Mouse (Mus musculus) adipocyte (in vitro differentiated cells): ENCODE data around the gene Plac8.

Experiments
- DNase-seq: peaks from one replicate; pipeline ENCODE4 v3.0.0-alpha.2; 2016; ENCODE audit warnings: low spot score

Plac8 gene

DNA sequence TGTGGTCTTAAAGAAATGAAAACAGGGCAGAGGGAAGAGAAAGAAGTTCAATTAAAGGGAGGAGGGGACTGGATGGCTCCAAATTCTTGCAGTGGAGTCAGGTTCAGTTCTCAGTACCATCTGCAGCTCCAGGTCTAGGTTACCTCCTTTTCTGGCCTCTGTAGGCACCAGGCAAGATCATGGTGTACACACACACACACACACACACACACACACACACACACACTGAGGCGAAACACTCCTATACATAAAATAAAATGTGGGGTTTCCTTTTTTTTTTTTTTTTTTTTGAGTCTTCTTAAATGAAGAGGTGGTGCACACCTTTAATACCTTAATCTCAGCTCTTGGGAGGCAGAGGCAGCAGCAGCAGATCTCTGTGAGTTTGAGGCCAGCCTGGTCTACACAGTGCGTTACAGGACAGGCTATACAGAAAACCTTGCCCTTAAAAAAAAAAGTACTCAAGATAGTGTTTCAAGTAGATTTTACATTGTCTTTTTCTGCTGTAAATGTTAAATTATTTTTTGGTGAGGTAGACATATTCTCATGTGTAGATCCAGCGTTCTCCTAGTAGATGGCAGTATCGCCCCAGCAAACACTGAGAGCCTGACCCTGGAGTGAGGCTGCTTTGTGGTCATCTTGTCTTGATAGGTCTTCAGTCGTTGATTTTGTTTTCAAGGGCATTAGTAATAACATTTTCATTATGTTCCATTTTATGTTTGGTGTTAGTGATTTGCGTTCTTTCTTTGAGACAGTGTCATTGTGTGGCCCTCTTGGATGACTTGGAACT lies 25.6 kb downstream of the Plac8 start:
- peak; percentile 36 for DNase-seq

DNA sequence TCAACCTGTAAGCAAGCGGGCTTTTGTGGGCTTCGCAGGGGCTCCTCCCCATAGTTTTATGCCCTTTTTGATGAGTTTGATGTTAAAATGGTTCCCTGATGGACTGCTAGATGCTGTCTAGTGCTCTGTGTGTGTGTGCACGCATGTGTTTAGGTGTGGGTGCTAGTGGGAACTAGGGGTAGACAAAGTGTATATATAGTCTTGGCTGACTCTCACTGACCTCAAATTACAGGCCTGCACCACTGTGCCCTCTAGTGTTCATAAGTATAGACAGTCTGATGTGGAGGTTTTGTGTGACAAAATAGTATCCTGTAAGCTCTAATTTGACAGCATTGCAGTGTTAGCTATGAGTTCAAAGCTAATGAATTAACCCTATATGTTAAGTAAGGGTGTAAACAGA lies 35.4 kb downstream of the Plac8 start:
- DNase-seq, result peak; percentile 72

DNA sequence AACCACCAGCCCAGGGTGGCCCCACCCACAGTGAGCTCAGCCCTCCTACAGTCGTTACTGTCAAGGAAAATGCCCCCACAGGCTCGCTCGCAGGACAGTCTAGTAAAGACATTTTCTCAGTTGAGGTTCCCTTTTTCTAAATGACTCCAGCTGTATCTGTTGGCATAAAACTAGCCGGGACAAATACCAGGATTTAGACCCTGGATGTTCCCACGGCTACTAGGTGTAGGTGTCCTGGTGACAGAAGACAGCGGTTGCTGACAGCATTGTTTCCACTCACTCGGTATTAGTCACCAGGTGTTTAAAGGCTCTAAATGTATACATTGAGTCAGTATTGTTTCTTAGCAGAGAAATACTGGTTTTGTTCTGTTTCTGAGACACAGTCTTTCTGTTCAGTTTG lies 36.2 kb downstream of the Plac8 start:
- no peak for DNase-seq

DNA sequence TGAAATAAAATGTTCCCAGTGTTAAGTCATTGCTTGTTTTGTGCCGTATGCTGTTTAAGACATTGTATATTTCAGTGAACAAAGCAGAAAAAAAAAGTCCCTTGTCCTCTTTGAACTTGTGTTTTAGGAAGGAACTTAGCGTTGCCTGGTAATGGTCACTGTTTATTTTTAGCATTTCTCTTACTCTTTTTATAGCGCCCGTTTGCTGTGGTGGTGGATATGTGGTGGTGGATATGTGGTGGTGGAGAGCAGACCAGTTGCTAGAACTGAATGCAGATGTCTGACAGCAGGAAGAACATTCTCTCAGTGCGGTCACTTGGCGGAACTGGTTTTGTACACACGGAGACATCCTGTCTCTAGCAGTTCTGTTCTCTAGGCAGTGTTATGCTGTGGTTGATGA lies 45.9 kb downstream of the Plac8 start:
- no peak for DNase-seq

DNA sequence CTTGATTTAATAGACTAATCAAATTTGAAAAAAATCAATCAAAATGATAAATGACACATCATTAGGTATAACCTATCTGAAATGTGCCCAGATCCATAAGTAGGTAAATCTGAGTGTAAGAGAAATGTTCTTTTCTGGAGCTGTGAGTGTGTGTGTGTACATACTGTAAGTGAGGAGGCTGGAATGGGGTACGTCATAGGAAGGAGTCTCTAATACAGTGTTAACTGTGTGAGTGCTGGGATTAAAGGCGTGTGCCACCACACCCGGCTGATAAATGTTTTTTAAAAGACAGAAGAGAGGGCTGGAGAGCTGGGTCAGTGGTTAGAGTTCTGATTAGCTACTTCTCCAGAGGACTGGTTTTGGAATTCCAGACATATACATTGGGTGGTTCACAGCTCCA lies 46.4 kb downstream of the Plac8 start:
- no peak for DNase-seq

DNA sequence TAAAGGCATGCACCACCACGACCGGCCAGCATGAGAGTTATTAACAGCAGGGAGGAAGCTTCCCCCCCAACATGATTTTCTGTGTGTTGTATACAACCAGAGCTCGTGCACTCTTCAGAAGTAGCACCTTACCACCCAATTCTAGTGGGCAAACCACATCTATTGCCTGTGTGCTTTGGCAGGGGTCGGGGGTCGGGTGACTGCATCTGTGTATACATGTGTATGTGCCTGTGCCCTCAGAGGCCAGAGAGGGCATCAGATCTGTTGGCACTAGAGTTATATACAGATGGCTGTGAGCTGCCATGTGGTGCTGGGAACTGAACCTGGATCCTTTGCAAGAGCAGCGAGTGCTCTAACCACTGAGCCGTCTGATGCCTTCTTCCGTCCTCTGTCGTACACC lies 47.1 kb downstream of the Plac8 start:
- no peak for DNase-seq

DNA sequence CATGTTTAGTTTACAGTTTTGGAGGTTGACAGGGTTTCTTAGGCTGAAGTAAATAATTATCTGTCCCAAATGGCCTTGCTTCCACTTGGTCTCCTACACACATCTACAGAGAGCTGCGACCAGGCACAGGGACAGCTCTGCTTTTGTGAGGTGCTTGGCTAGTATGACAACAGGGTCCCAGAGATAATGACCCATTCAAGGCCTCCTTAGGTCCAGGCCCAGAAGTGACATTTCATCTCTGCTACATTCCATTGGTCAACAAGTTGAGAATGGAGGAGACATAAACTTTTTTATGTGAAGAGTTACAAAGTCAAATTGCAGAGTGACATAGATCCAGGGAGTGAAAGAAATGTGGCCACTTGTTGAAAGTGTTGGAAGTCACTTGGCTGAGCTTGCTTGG lies 48.7 kb downstream of the Plac8 start:
- no peak for DNase-seq

DNA sequence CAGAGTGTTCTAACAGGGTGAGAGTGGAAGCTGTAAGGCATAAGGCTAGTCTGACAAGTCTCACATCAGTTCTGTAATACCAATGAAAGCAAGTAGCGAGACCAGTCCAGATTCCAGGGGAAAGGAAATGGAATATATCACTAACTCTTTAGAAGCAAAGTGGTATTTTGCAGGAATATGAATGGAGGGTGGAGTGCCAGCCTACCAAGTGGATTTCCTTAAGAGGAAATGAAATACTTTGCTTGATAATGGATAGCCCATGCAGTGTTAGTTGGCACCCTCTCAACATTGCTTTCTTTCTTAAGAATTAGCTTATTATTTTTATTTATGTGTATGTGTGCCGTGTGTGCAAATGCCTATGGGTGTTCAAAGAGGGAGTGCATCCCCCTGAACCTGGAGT lies 51.8 kb downstream of the Plac8 start:
- no peak for DNase-seq

DNA sequence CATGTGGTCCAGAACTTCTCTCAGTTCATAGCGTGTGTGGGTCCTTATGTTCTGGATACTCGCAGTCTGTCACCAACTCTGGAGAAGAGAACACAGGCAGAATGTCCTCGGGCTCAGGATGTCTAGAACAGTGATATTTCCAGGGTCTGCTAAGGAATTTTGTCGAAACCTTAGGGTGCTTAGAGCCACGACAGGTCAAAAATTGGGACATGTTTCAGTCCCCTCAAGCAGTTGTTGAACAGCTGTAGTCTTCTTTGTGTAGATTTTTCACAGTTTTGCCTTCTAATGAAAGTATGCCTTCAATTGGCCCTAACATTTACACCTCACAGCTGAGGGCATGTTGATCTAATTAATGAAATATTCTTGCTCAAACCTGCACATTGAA lies 53.0 kb downstream of the Plac8 start:
- DNase-seq, result no peak

DNA sequence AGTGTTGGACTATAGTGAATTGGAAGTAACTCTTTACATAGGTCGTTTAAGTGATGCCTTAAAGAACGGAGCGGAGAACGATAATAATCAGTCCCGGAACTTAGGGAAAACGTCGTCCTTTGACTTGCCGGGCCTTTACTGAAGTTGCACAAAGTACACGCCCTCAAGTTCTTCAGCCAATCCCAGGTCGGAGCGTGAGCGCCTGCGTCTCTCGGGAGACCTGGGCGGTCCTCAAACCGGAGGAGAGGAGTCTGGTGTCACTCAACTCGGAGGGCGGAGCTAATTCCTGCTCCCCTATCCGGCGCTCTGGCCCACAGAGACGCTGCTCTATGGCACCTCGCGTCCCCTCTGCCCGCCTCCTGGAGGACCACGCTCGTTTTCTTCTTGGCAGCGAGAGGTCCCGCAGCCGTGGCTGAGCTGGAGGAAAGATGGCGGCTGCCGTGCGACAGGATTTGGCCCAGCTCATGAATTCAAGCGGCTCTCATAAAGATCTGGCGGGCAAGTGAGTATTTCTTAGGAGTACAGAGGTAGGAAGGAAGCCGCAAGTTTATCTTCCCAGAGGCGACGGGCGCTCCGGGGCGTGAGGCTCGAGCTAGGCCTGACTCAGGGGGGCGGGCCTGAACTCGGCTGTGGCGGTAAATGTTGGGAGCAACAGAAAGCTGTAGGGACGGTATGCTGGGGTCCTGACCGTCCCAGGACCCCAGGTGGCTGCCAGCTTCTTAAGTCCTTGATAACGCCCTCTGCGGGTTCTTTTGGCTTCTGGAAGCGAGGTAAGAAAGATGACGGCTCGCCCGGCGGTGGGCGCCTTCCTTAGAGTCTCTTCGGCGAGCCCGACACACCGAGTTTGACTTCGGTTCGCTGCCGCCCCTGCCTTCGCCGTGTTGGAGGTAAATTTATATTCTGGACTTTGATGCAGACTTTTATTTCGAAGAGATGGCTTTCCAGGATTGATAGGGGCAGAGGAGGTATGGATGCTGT lies 53.7 kb downstream of the Plac8 start, which contains the start of gene Cops4:
Gene Cops4 (plus strand): TSS at position 261 of the 978 bp plus-strand sequence.
- DNase-seq, result peak; percentile 99

DNA sequence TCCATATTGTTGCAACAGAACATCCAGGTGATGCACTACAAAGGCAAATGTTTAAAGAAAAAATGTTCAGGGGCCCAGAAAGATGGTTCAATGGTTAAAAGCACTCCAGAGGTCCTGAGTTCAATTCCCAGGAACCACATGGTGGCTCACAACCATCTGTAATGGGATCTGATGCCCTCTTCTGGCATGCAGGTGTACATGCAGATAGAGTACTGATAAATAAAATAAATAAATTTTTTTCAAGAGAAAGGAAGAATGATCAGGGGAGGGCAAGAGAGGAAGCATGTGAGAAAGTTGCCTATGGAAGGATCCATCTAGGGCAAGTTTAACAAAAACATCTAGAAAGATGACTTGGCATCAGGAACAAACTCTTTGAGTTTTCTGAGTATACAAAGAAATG lies 59.5 kb downstream of the Plac8 start:
- no peak for DNase-seq

DNA sequence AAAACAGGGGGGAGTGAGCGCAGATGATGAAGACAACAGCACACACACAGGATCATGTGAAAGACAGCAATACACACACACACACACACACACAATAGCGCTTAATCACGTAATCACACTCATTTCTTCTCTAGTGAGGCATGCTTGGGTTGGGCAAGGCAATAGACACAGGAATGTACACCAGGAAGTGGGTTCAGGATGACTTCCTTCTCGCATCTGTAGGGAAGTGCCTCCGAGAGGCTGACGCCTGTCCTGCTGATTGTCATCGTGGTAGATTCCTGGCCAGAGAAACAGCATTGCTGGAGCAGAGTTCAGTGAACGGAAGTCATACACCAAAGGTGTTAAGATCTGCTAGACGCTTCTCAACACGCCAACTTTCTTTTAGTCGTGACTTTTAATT lies 62.8 kb downstream of the Plac8 start:
- DNase-seq, result no peak
